Mouse (Mus musculus): Measurements from ENCODE around the gene Gm815.

GRCm38 (mm10) chr19:26891306-26891964, 5.8 kb downstream of the Gm815 start:
- TF ChIP-seq CTCF (IDR thresholded peaks at IDR 0.05; ENCODE audit: control insufficient read depth, insufficient read depth, insufficient read length), result no peak
- TF ChIP-seq MAX (IDR thresholded peaks at IDR 0.05), result no peak
- TF ChIP-seq USF1 (IDR thresholded peaks at IDR 0.05; ENCODE audit: low read depth), result no peak
- TF ChIP-seq CEBPB (IDR thresholded peaks at IDR 0.05; ENCODE audit: low read depth), result no peak
- TF ChIP-seq MYOG (IDR thresholded peaks at IDR 0.05; ENCODE audit: control insufficient read depth, extremely low read depth, insufficient read length), result no peak
- TF ChIP-seq MYOD1 (IDR thresholded peaks at IDR 0.05; ENCODE audit: control insufficient read depth, insufficient read length, low read depth), result no peak
